ENCODE assay signal across 24 mouse cellular contexts in genomic region chr11:73428377-73428776, GRCm38 (mm10). TPM values are rescaled to one million over a fixed set of nuclear protein-coding genes. Genes with fewer than 3 reads are reported as not detected.
"Had no signal": no experiment of that assay in that cellular context is flagged by ENCODE, and none has a peak within 500 bp of the region (broad histone marks: within the 10 kb centered on the region; RNA-seq: fewer than 3 reads in every experiment).

Olfr378 (minus strand) TSS chr11:73428477.

- H3K27me3 ChIP-seq: neural tube, embryonic 13.5 days; neural tube, embryonic 15.5 days; stomach, embryonic 15.5 days had no signal

- H3K4me2 ChIP-seq: neural tube, embryonic 13.5 days; neural tube, embryonic 15.5 days; stomach, embryonic 15.5 days had no signal

- H3K4me3 ChIP-seq: neural tube, embryonic 13.5 days; neural tube, embryonic 15.5 days; stomach, embryonic 15.5 days had no signal

- H3K9me3 ChIP-seq: neural tube, embryonic 15.5 days; stomach, embryonic 15.5 days had no signal

- H3K9ac ChIP-seq: neural tube, embryonic 13.5 days; neural tube, embryonic 15.5 days; stomach, embryonic 15.5 days had no signal

- H3K27ac ChIP-seq: neural tube, embryonic 13.5 days; neural tube, embryonic 15.5 days; stomach, embryonic 15.5 days; stomach, postnatal 0 days had no signal

- H3K4me1 ChIP-seq: neural tube, embryonic 13.5 days; neural tube, embryonic 15.5 days; stomach, embryonic 15.5 days had no signal

- H3K36me3 ChIP-seq: neural tube, embryonic 13.5 days; neural tube, embryonic 15.5 days; stomach, embryonic 15.5 days had no signal

- DNase-seq: retina, postnatal 1 day; right cerebral cortex, adult 18-20 months; right cerebral cortex, postnatal 14 days; right cerebral cortex, postnatal 25 days; right cerebral cortex, postnatal 4 days; spleen, adult 18-20 months; thymus, adult 18-20 months; thymus, adult 2 months; thymus, postnatal 14 days; thymus, postnatal 25 days; thymus, postnatal 36 days; thymus, postnatal 4 days had no signal

RNA-seq across cellular contexts. Expression of gene Olfr378, which starts in this region (rescaled TPM):
- polyA plus RNA-seq: neural tube, embryonic 13.5 days; neural tube, embryonic 14.5 days; neural tube, embryonic 15.5 days; small intestine, adult 2 months; spleen, adult 2 months; stomach, embryonic 14.5 days; stomach, embryonic 15.5 days; stomach, embryonic 16.5 days; stomach, postnatal 0 days; testis, adult 2 months; thymus, adult 2 months; thymus, postnatal 0 days; urinary bladder, adult 2 months had no signal
